ENCODE assay signal across 12 mouse cellular contexts in genomic region chr3:6675354-6675753, GRCm38 (mm10). TPM values are rescaled to one million over a fixed set of nuclear protein-coding genes. Genes with fewer than 3 reads are reported as not detected.
DNase-seq lines count a peak whose midpoint lies in the region; ATAC-seq and TF ChIP-seq lines count a peak whose summit lies in the region.
"Had no signal": no experiment of that assay in that cellular context is flagged by ENCODE, and none has a peak within 500 bp of the region (broad histone marks: within the 10 kb centered on the region; RNA-seq: fewer than 3 reads in every experiment).

No protein-coding gene starts in this region.

- no peaks in the 10 kb centered on the region for H3K27me3 ChIP-seq in midbrain, postnatal 0 days (ENCODE audit: insufficient read depth, low read length)

- intact Hi-C loops in left cerebral cortex, adult 2 months (cut with DNase I): no loop called here

- peak; percentile 86 for ATAC-seq in midbrain, postnatal 0 days (ENCODE audit: low FRiP score)

- no peaks in the 10 kb centered on the region for H3K36me3 ChIP-seq in midbrain, postnatal 0 days (ENCODE audit: insufficient read depth, low read length)

- H3K27ac ChIP-seq in left cerebral cortex, adult 2 months: no peak overlapping the region
- peak overlapping the region; percentile 26; the same call in 1 of the 2 replicates for H3K27ac ChIP-seq in midbrain, postnatal 0 days (ENCODE audit: low read depth, low read length)

- no peaks in the 10 kb centered on the region for H3K9me3 ChIP-seq in midbrain, postnatal 0 days (ENCODE audit: low read length)

- no peak overlapping the region for H3K9ac ChIP-seq in midbrain, postnatal 0 days (replicated peaks; ENCODE audit: low read length, poor library complexity, severe bottlenecking)

- no peak overlapping the region for H3K4me2 ChIP-seq in midbrain, postnatal 0 days (ENCODE audit: low read depth, low read length, poor library complexity, severe bottlenecking)
- H3K4me2 ChIP-seq: liver, embryonic 11.5 days had no signal

- no peaks in the 10 kb centered on the region for H3K4me1 ChIP-seq in midbrain, postnatal 0 days (ENCODE audit: insufficient read depth, low read length)

- peak; percentile 15 for TF ChIP-seq CTCF in left cerebral cortex, adult 2 months (IDR thresholded peaks at IDR 0.05)
- TF ChIP-seq CTCF in midbrain, postnatal 0 days (IDR thresholded peaks at IDR 0.05): peak; percentile 79

- DNase-seq in adrenal gland, postnatal 10 days: peak; percentile 14
- DNase-seq in adrenal gland, adult 18-20 months (ENCODE audit: low spot score in 2 of 2): no peak
- no peak for DNase-seq in left cerebral cortex, adult 2 months (ENCODE audit: extremely low spot score in 1 of 2, low spot score in 2 of 2)
- DNase-seq in left cerebral cortex, adult 18-20 months (ENCODE audit: low spot score in 2 of 2): no peak
- DNase-seq in embryo, embryonic 11.5 days (ENCODE audit: low read depth, low spot score): peak; percentile 2
- peak; percentile 64 for DNase-seq in midbrain, postnatal 0 days (ENCODE audit: low spot score)
- DNase-seq in yolk sac, embryonic 10.5 days (ENCODE audit: low spot score): no peak
- DNase-seq in thymus, postnatal 25 days: no peak

- no peak overlapping the region for H3K4me3 ChIP-seq in left cerebral cortex, adult 2 months
- no peak overlapping the region for H3K4me3 ChIP-seq in midbrain, postnatal 0 days (ENCODE audit: low read depth, low read length)
- H3K4me3 ChIP-seq: myocyte had no signal

- WGBS in midbrain, postnatal 0 days: 35% methylated on average over 3 of the region's 3 CpGs

RNA-seq across cellular contexts. Expression of gene 1700008P02Rik, which starts 55.1 kb away (rescaled TPM):
- not detected for total RNA-seq in adrenal gland, postnatal 10 days (2021)
- not detected for total RNA-seq in adrenal gland, adult 18-20 months (2021)
- not detected for total RNA-seq in left cerebral cortex, adult 2 months (2021)
- not detected for total RNA-seq in left cerebral cortex, adult 18-20 months (2021)
- total RNA-seq in midbrain, postnatal 0 days (2014; rRNA removed): not detected in 2 replicates
- polyA plus RNA-seq in midbrain, postnatal 0 days (2015; fragmentation: Nextera tagmentation; extraction: Ambion mirVana): not detected in 2 replicates
- total RNA-seq: adrenal gland, postnatal 4 days had no signal
- polyA plus RNA-seq: frontal cortex, adult 2 months; liver, embryonic 11.5 days; myocyte had no signal

Comparison
In these comparisons a context has a peak if more than half of its experiments do, and no peak if none do; other contexts are left out.
1. DNase-seq: peak in adrenal gland, postnatal 10 days (single experiment), embryo, embryonic 11.5 days (single experiment) and midbrain, postnatal 0 days (single experiment); none in adrenal gland, adult 18-20 months (0 of 2), left cerebral cortex, adult 2 months (0 of 2), left cerebral cortex, adult 18-20 months (0 of 2), yolk sac, embryonic 10.5 days (single experiment) and thymus, postnatal 25 days (single experiment).